Mouse (Mus musculus) hindbrain, embryonic 16.5 days (tissue): ENCODE measurements around the gene Washc2. TPM values are rescaled to one million over a fixed set of nuclear protein-coding genes. Genes with fewer than 3 reads are reported as not detected.
A peak's percentile ranks its signal among the peaks of the same experiment; 100 is the strongest.

Experiments
- ATAC-seq: fragments of 200-750 bp; cut with Nextera tagmentation; 2 replicates; pipeline ENCODE4 v1.8.0; 2017; ENCODE audit warnings: moderate TSS enrichment, moderate library complexity
- H3K27ac ChIP-seq: fragments of 300-500 bp; sonication (generic); 2 replicates; pipeline ENCODE4 v1.5.1; 2014; ENCODE audit warnings: low read depth, mild to moderate bottlenecking, control low read depth, low read length, moderate library complexity
- H3K27me3 ChIP-seq: fragments of 300-500 bp; sonication (generic); replicated peaks from 2 replicates; pipeline ENCODE4 v1.6.1; 2014; ENCODE audit warnings: low read length; ENCODE audit not compliant: control insufficient read depth, insufficient read depth
- H3K36me3 ChIP-seq: fragments of 300-500 bp; sonication (generic); 2 replicates; pipeline ENCODE4 v1.6.1; 2014; ENCODE audit warnings: mild to moderate bottlenecking, low read length, moderate library complexity, mixed read lengths; ENCODE audit not compliant: control insufficient read depth, insufficient read depth
- H3K4me1 ChIP-seq: fragments of 300-500 bp; sonication (generic); 2 replicates; pipeline ENCODE4 v1.6.1; 2014; ENCODE audit warnings: low read depth, low read length; ENCODE audit not compliant: control insufficient read depth, insufficient read depth
- H3K4me2 ChIP-seq: fragments of 300-500 bp; sonication (generic); 2 replicates; pipeline ENCODE4 v1.6.1; 2014; ENCODE audit warnings: mild to moderate bottlenecking, low read length, control low read depth, moderate library complexity
- H3K4me3 ChIP-seq: fragments of 300-500 bp; sonication (generic); 2 replicates; pipeline ENCODE4 v1.5.1; 2014; ENCODE audit warnings: mild to moderate bottlenecking, low read length, control low read depth, moderate library complexity
- H3K9ac ChIP-seq: fragments of 300-500 bp; sonication (generic); 2 replicates; pipeline ENCODE4 v1.6.1; 2014; ENCODE audit warnings: low read depth, mild to moderate bottlenecking, control low read depth, low read length, moderate library complexity
- H3K9me3 ChIP-seq: fragments of 300-500 bp; sonication (generic); 2 replicates; pipeline ENCODE4 v1.6.1; 2014; ENCODE audit warnings: mild to moderate bottlenecking, low read length, moderate library complexity; ENCODE audit not compliant: control insufficient read depth
- WGBS: fragments of 180-500 bp; shearing (Covaris S2); extraction: QIAGEN DNeasy Blood & Tissue Kit; methylation state at CpG from one replicate; pipeline ENCODE4 v1.1.7; 2014; 5-methylcytosine and 5-hydroxymethylcytosine counted together
- polyA plus RNA-seq: library from polyadenylated mRNA; unstranded; fragments of >200 nt; fragmentation: Nextera tagmentation; extraction: Ambion mirVana; gene quantifications from 2 replicates; pipeline ENCODE4 v1.2.1, GENCODE M21; 2015

The Washc2 gene
- polyA plus RNA-seq, 1 experiment from 2014 or later: 62.5 TPM

GRCm38 (mm10) chr6:116240371-116240770 is 32.5 kb downstream of the Washc2 start:
- Histone ChIP-seq H3K9ac (no peak overlapping the region), H3K27me3 (no peaks in the 10 kb centered on the region), H3K4me3 (no peak overlapping the region), H3K36me3 (peaks cover 41% of the 10 kb centered on the region), H3K27ac (no peak overlapping the region), H3K4me1 (no peaks in the 10 kb centered on the region), H3K9me3 (no peaks in the 10 kb centered on the region), H3K4me2 (no peak overlapping the region)
- 75% methylated on average over 2 of the region's 2 CpGs for WGBS
- ATAC-seq: no peak

- peaks cover 42% of the 10 kb centered on the region for H3K36me3 ChIP-seq
- no peaks in the 10 kb centered on the region for H3K4me1 ChIP-seq
- no peaks in the 10 kb centered on the region for H3K9me3 ChIP-seq
- ATAC-seq: no peak
- H3K4me2 ChIP-seq: no peak overlapping the region
- H3K27ac ChIP-seq: no peak overlapping the region
- H3K9ac ChIP-seq: no peak overlapping the region
- no peaks in the 10 kb centered on the region for H3K27me3 ChIP-seq
- 77% methylated on average over 4 of the region's 4 CpGs for WGBS
- no peak overlapping the region for H3K4me3 ChIP-seq
These were observed 51.8 kb downstream of the Washc2 start for GRCm38 (mm10) chr6:116259649-116260048.

- Histone ChIP-seq H3K27me3 (no peaks in the 10 kb centered on the region), H3K27ac (no peak overlapping the region), H3K36me3 (peaks cover 39% of the 10 kb centered on the region), H3K9ac (no peak overlapping the region), H3K4me3 (no peak overlapping the region), H3K4me1 (no peaks in the 10 kb centered on the region; the same call in 1 of the 2 replicates), H3K9me3 (no peaks in the 10 kb centered on the region), H3K4me2 (no peak overlapping the region)
- no peak for ATAC-seq
- 95% methylated on average over 5 of the region's 5 CpGs for WGBS
These were observed 52.6 kb downstream of the Washc2 start for GRCm38 (mm10) chr6:116260481-116260880.

DNA sequence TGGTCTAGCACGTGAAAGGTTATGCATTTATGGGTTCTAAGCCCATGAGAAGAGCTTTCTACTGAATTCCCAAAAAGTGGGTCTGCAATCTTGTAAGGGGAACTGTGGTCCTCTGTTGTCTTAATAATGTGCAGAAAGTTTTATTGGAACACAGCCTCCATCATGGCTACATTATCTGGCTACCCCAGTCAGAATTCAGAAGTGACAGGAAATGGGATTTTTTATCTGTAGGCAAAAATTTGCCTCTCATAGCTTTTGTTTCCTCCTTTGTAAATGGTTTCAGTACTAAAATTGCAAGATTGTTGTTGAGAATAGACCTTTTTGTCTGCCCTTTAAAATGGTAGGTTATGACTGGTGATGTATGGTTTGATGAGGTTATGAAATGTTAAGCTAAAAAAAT is 55.0 kb downstream of the Washc2 start:
- WGBS: 100% methylated on average over 1 of the region's 1 CpGs
- ATAC-seq: no peak

GRCm38 (mm10) chr6:116264018-116264651 is 56.3 kb downstream of the Washc2 start, which contains the start of gene Zfand4:
TSS of gene Zfand4 (plus strand) at chr6:116264222.
- under 1% methylated on average over 51 of the region's 67 CpGs for WGBS
- H3K4me2 ChIP-seq: peak within 1 kb of the TSS; percentile 88
- H3K27me3 ChIP-seq: no peaks in the 10 kb centered on the region
- ATAC-seq: peak; percentile 98
- H3K9ac ChIP-seq: peak within 1 kb of the TSS; percentile 81
- H3K9me3 ChIP-seq: no peaks in the 10 kb centered on the region
- H3K36me3 ChIP-seq: peaks cover 18% of the 10 kb centered on the region
- H3K4me3 ChIP-seq: peak within 1 kb of the TSS; percentile 74
- H3K4me1 ChIP-seq: peaks cover 4% of the 10 kb centered on the region; the same call in 1 of the 2 replicates
- peak within 1 kb of the TSS; percentile 70; the same call in 1 of the 2 replicates for H3K27ac ChIP-seq

More for the DNA sequence above, 55.0 kb downstream of the Washc2 start:
- no peaks in the 10 kb centered on the region for H3K9me3 ChIP-seq
- H3K36me3 ChIP-seq: peaks cover 26% of the 10 kb centered on the region
- peaks cover 4% of the 10 kb centered on the region; the same call in 1 of the 2 replicates for H3K4me1 ChIP-seq
- no peak overlapping the region for H3K27ac ChIP-seq
- H3K4me2 ChIP-seq: no peak overlapping the region
- H3K4me3 ChIP-seq: no peak overlapping the region
- H3K27me3 ChIP-seq: no peaks in the 10 kb centered on the region
- H3K9ac ChIP-seq: no peak overlapping the region

- H3K36me3 ChIP-seq: peaks cover 18% of the 10 kb centered on the region
- peak overlapping the region; percentile 74 for H3K4me3 ChIP-seq
- WGBS: 79% methylated on average over 11 of the region's 11 CpGs
- no peaks in the 10 kb centered on the region for H3K27me3 ChIP-seq
- no peak overlapping the region for H3K27ac ChIP-seq
- no peaks in the 10 kb centered on the region for H3K9me3 ChIP-seq
- peaks cover 4% of the 10 kb centered on the region; the same call in 1 of the 2 replicates for H3K4me1 ChIP-seq
- peak overlapping the region; percentile 88 for H3K4me2 ChIP-seq
- H3K9ac ChIP-seq: no peak overlapping the region
- ATAC-seq: no peak
These were observed 57.0 kb downstream of the Washc2 start for GRCm38 (mm10) chr6:116264836-116265235.

- no peak overlapping the region for H3K4me3 ChIP-seq
- no peak for ATAC-seq
- no peak overlapping the region for H3K9ac ChIP-seq
- H3K36me3 ChIP-seq: peaks cover 15% of the 10 kb centered on the region
- 57% methylated on average over 4 of the region's 4 CpGs for WGBS
- no peaks in the 10 kb centered on the region for H3K9me3 ChIP-seq
- no peak overlapping the region for H3K27ac ChIP-seq
- peaks cover 4% of the 10 kb centered on the region; the same call in 1 of the 2 replicates for H3K4me1 ChIP-seq
- peak overlapping the region; percentile 49 for H3K4me2 ChIP-seq
- H3K27me3 ChIP-seq: no peaks in the 10 kb centered on the region
These were observed 57.8 kb downstream of the Washc2 start for GRCm38 (mm10) chr6:116265603-116266002.

DNA sequence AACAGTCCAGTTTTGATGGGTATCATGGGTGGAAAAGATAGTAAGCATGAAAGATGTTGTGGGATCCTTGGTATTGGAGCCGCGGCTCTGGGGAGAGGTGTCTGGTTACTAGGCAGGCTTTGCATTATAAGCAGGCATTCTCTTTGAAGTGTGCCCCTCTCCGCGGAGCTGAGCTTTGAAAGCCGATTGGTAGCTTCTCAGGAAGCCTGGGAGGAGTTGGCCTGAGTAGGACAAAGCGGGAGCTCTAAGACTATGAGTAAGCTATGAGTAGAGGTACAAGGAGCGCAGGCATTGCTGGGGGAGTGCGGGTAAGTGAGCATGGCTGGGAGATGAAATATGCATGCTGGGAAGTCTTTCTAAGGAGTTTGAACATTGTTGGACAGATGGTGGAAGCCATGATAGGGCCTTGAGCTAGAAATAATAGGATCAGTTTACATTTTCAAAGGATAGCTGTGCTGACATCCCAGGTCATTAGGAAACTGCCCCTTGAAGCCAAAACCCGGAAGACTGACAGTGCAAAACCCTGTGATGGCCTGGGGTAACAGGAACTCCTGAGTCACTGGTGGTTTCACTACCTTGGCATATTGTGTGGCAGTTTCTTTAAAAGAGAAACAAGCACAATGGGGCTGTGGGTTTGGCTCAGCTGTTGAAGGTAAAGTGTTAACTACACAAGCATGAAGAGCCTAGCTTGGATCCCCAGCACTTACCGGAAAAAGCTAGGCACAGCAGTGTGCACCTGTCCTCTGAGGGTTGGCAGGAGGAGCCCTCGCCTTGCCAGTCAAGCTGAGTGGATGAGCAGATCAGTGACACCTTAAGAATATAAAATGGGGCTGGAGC is 58.7 kb downstream of the Washc2 start:
- H3K4me3 ChIP-seq: peak overlapping the region; percentile 9
- ATAC-seq: peak; percentile 32; the same call in 1 of the 2 replicates
- peak overlapping the region; percentile 49 for H3K4me2 ChIP-seq
- H3K27ac ChIP-seq: no peak overlapping the region
- WGBS: 14% methylated on average over 11 of the region's 11 CpGs
- H3K9ac ChIP-seq: no peak overlapping the region; the same call in 1 of the 2 replicates
- no peaks in the 10 kb centered on the region for H3K27me3 ChIP-seq
- H3K9me3 ChIP-seq: no peaks in the 10 kb centered on the region
- H3K36me3 ChIP-seq: peaks cover 7% of the 10 kb centered on the region; the same call in 1 of the 2 replicates
- peaks cover 4% of the 10 kb centered on the region; the same call in 1 of the 2 replicates for H3K4me1 ChIP-seq

DNA sequence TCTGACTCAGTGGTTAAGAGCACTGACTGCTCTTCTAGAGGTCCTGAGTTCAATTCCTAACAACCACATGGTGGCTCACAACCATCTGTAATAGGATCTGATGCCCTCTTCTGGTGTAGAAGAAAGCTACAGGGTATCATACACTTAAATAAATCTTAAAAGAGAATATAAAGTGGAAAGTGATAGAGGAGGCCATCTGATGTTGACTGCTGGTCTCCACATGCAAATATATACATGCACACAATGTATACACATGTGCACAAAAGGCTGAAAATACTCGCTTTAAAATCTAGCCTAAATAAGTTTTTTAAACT is 59.2 kb downstream of the Washc2 start:
- peaks cover 4% of the 10 kb centered on the region; the same call in 1 of the 2 replicates for H3K4me1 ChIP-seq
- 0 out of 2 replicates have a peak, but pooled peaks cover 2% of the 10 kb centered on the region for H3K36me3 ChIP-seq
- H3K27ac ChIP-seq: no peak overlapping the region
- 97% methylated on average over 1 of the region's 1 CpGs for WGBS
- no peak overlapping the region for H3K4me2 ChIP-seq
- no peak for ATAC-seq
- H3K9me3 ChIP-seq: no peaks in the 10 kb centered on the region
- no peaks in the 10 kb centered on the region for H3K27me3 ChIP-seq
- H3K9ac ChIP-seq: no peak overlapping the region
- no peak overlapping the region for H3K4me3 ChIP-seq
